Mouse (Mus musculus): ENCODE measurements around the gene Atl1. TPM values are rescaled to one million over a fixed set of nuclear protein-coding genes. Genes with fewer than 3 reads are reported as not detected.
A peak's percentile ranks its signal among the peaks of the same experiment; 100 is the strongest.

Atl1 gene
- total RNA-seq, 1 experiment from 2014 or later: 2.2 TPM

GRCm38 (mm10) chr12:69879739-69880138, 12.7 kb upstream of the Atl1 start:
- ATAC-seq (ENCODE audit: extremely low read depth, insufficient number of reproducible peaks, low FRiP score, poor library complexity, severe bottlenecking): no peak

GRCm38 (mm10) chr12:69881198-69881905, 11.1 kb upstream of the Atl1 start:
- no peak for ATAC-seq (ENCODE audit: extremely low read depth, insufficient number of reproducible peaks, low FRiP score, poor library complexity, severe bottlenecking)

GRCm38 (mm10) chr12:69884053-69884452, 8.4 kb upstream of the Atl1 start:
- ATAC-seq (ENCODE audit: extremely low read depth, insufficient number of reproducible peaks, low FRiP score, poor library complexity, severe bottlenecking): no peak

GRCm38 (mm10) chr12:69885170-69885923, 7.1 kb upstream of the Atl1 start:
- no peak for ATAC-seq (ENCODE audit: extremely low read depth, insufficient number of reproducible peaks, low FRiP score, poor library complexity, severe bottlenecking)

- no peak for ATAC-seq (ENCODE audit: extremely low read depth, insufficient number of reproducible peaks, low FRiP score, poor library complexity, severe bottlenecking)
Measured at GRCm38 (mm10) chr12:69887776-69888175, 4.6 kb upstream of the Atl1 start.

- ATAC-seq (ENCODE audit: extremely low read depth, insufficient number of reproducible peaks, low FRiP score, poor library complexity, severe bottlenecking): no peak
Measured at GRCm38 (mm10) chr12:69888345-69888744, 4.1 kb upstream of the Atl1 start.

- ATAC-seq (ENCODE audit: extremely low read depth, insufficient number of reproducible peaks, low FRiP score, poor library complexity, severe bottlenecking): no peak
Measured at GRCm38 (mm10) chr12:69890051-69890450, 2.4 kb upstream of the Atl1 start.

- ATAC-seq (ENCODE audit: extremely low read depth, insufficient number of reproducible peaks, low FRiP score, poor library complexity, severe bottlenecking): no peak
Measured at GRCm38 (mm10) chr12:69890476-69890875, 1.9 kb upstream of the Atl1 start.

- ATAC-seq (ENCODE audit: extremely low read depth, insufficient number of reproducible peaks, low FRiP score, poor library complexity, severe bottlenecking): no peak
Measured at GRCm38 (mm10) chr12:69891721-69892120, 693 bp upstream of the Atl1 start.

GRCm38 (mm10) chr12:69893927-69894326, 1.5 kb downstream of the Atl1 start:
- ATAC-seq (ENCODE audit: extremely low read depth, insufficient number of reproducible peaks, low FRiP score, poor library complexity, severe bottlenecking): no peak

- ATAC-seq (ENCODE audit: extremely low read depth, insufficient number of reproducible peaks, low FRiP score, poor library complexity, severe bottlenecking): no peak
Measured at GRCm38 (mm10) chr12:69895046-69895445, 2.6 kb downstream of the Atl1 start.

- ATAC-seq (ENCODE audit: extremely low read depth, insufficient number of reproducible peaks, low FRiP score, poor library complexity, severe bottlenecking): no peak
Measured at GRCm38 (mm10) chr12:69898119-69898518, 5.7 kb downstream of the Atl1 start.

GRCm38 (mm10) chr12:69904991-69905390, 12.6 kb downstream of the Atl1 start:
- ATAC-seq (ENCODE audit: extremely low read depth, insufficient number of reproducible peaks, low FRiP score, poor library complexity, severe bottlenecking): no peak

- no peak for ATAC-seq (ENCODE audit: extremely low read depth, insufficient number of reproducible peaks, low FRiP score, poor library complexity, severe bottlenecking)
Measured at GRCm38 (mm10) chr12:69907667-69908510, 15.5 kb downstream of the Atl1 start.

- no peak for ATAC-seq (ENCODE audit: extremely low read depth, insufficient number of reproducible peaks, low FRiP score, poor library complexity, severe bottlenecking)
Measured at GRCm38 (mm10) chr12:69908511-69908900, 16.1 kb downstream of the Atl1 start.

- no peak for ATAC-seq (ENCODE audit: extremely low read depth, insufficient number of reproducible peaks, low FRiP score, poor library complexity, severe bottlenecking)
Measured at GRCm38 (mm10) chr12:69911906-69912305, 19.5 kb downstream of the Atl1 start.

- ATAC-seq (ENCODE audit: extremely low read depth, insufficient number of reproducible peaks, low FRiP score, poor library complexity, severe bottlenecking): 0 out of 2 replicates have a peak, but pooled peaks have one; percentile 26
Measured at GRCm38 (mm10) chr12:69912737-69913136, 20.3 kb downstream of the Atl1 start.

- no peak for ATAC-seq (ENCODE audit: extremely low read depth, insufficient number of reproducible peaks, low FRiP score, poor library complexity, severe bottlenecking)
Measured at GRCm38 (mm10) chr12:69917870-69918269, 25.5 kb downstream of the Atl1 start.

- no peak for ATAC-seq (ENCODE audit: extremely low read depth, insufficient number of reproducible peaks, low FRiP score, poor library complexity, severe bottlenecking)
Measured at GRCm38 (mm10) chr12:69922099-69922498, 29.7 kb downstream of the Atl1 start.

- no peak for ATAC-seq (ENCODE audit: extremely low read depth, insufficient number of reproducible peaks, low FRiP score, poor library complexity, severe bottlenecking)
Measured at GRCm38 (mm10) chr12:69923128-69923527, 30.7 kb downstream of the Atl1 start.

All from neutrophil, adult 5-6 weeks (primary cell).